In the genomic region with DNA sequence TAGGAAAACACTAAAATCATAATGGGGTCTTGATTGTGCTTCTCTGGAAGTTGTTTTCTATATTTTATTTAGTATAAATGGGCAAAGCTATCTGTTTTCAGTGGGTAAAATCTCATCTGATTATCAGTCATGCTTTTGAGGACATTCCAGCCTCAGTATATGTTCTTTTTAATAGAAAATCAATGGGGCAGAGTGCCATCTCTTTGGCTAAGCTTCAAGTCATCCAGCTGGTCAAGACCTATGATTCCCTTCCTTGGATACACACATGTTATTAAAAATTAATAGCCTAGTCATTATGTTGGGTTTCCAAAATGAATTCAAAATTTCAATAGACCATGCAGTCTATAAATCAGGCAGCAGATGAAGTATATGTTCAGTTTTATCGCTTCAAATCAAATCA, we compare ENCODE assay signal across 15 mouse cellular contexts.
"Had no signal": no experiment of that assay in that cellular context is flagged by ENCODE, and none has a peak within 500 bp of the region (broad histone marks: within the 10 kb centered on the region; RNA-seq: fewer than 3 reads in every experiment).

No protein-coding gene starts in this region.

- H3K9me3 ChIP-seq: neural tube, embryonic 15.5 days; stomach, embryonic 15.5 days had no signal

- H3K27me3 ChIP-seq: neural tube, embryonic 15.5 days; stomach, embryonic 15.5 days had no signal

- H3K4me1 ChIP-seq: neural tube, embryonic 15.5 days; stomach, embryonic 15.5 days had no signal

- H3K4me2 ChIP-seq: neural tube, embryonic 15.5 days; stomach, embryonic 15.5 days had no signal

- H3K36me3 ChIP-seq: neural tube, embryonic 15.5 days; stomach, embryonic 15.5 days had no signal

- DNase-seq: retina, postnatal 1 day; right cerebral cortex, adult 18-20 months; right cerebral cortex, postnatal 14 days; right cerebral cortex, postnatal 25 days; right cerebral cortex, postnatal 4 days; spleen, adult 18-20 months; thymus, adult 18-20 months; thymus, adult 2 months; thymus, postnatal 14 days; thymus, postnatal 25 days; thymus, postnatal 36 days; thymus, postnatal 4 days had no signal

- H3K9ac ChIP-seq: neural tube, embryonic 15.5 days; stomach, embryonic 15.5 days had no signal

- H3K27ac ChIP-seq: neural tube, embryonic 15.5 days; stomach, embryonic 15.5 days; stomach, postnatal 0 days had no signal

- H3K4me3 ChIP-seq: neural tube, embryonic 15.5 days; stomach, embryonic 15.5 days had no signal
